Mouse (Mus musculus) liver, adult 2 months (tissue): ENCODE measurements around the gene Sort1. TPM values are rescaled to one million over a fixed set of nuclear protein-coding genes. Genes with fewer than 3 reads are reported as not detected.

ENCODE experiments used
- DNase-seq: peaks from one replicate; pipeline ENCODE4 v3.0.0-alpha.2; 2011; ENCODE audit warnings: low read depth, low spot score; ENCODE audit errors: extremely low read depth
- H3K27ac ChIP-seq: fragments of 200-500 bp; replicated peaks from 2 replicates; pipeline ENCODE4 v1.5.1; 2012; ENCODE audit warnings: low read depth, mild to moderate bottlenecking, control low read depth, inconsistent platforms, low read length; ENCODE audit not compliant: insufficient read depth
- H3K27me3 ChIP-seq: fragments of 200-500 bp; 2 replicates; pipeline ENCODE4 v1.6.1; 2012; ENCODE audit warnings: mild to moderate bottlenecking, moderate library complexity, low read length, inconsistent platforms; ENCODE audit not compliant: control insufficient read depth, insufficient read depth
- H3K36me3 ChIP-seq: fragments of 200-500 bp; 2 replicates; pipeline ENCODE4 v1.6.1; 2012; ENCODE audit warnings: low read length, inconsistent platforms; ENCODE audit not compliant: control insufficient read depth, insufficient read depth
- H3K4me1 ChIP-seq: fragments of 200-500 bp; 2 replicates; pipeline ENCODE4 v1.6.1; 2011; ENCODE audit warnings: low read length; ENCODE audit not compliant: control insufficient read depth, insufficient read depth
- H3K4me3 ChIP-seq: fragments of 200-500 bp; 2 replicates; pipeline ENCODE4 v1.5.1; 2011; ENCODE audit warnings: low read depth, mild to moderate bottlenecking, control low read depth, low read length, moderate library complexity; ENCODE audit not compliant: insufficient read depth
- H3K79me2 ChIP-seq: fragments of 200-500 bp; 2 replicates; pipeline ENCODE4 v1.6.1; 2012; ENCODE audit warnings: inconsistent platforms, mild to moderate bottlenecking, low read length, moderate library complexity; ENCODE audit not compliant: control insufficient read depth, insufficient read depth
- H3K9ac ChIP-seq: fragments of 200-500 bp; 2 replicates; pipeline ENCODE4 v1.6.1; 2012; ENCODE audit warnings: low read depth, mild to moderate bottlenecking, control low read depth, inconsistent platforms, low read length
- CTCF ChIP-seq: fragments of 200-500 bp; IDR thresholded peaks from 2 replicates; pipeline ENCODE4 v1.5.1; 2011; ENCODE audit warnings: low read depth, low read length, control low read depth
- POLR2A ChIP-seq: fragments of 200-500 bp; IDR thresholded peaks from 2 replicates; pipeline ENCODE4 v1.6.1; 2011; ENCODE audit warnings: low read length, control low read depth; ENCODE audit not compliant: insufficient read depth; ENCODE audit errors: extremely low read depth
- WGBS: fragments of 180-500 bp; shearing (Covaris S2); methylation state at CpG from one replicate; pipeline ENCODE4 v1.1.7; 2018; 5-methylcytosine and 5-hydroxymethylcytosine counted together
- polyA plus RNA-seq: library from polyadenylated mRNA; depleted of rRNA; stranded (reverse); fragments of >200 nt; gene quantifications from 2 replicates; pipeline ENCODE4 v1.2.3, GENCODE M21; 2012
- total RNA-seq: library from RNA; depleted of rRNA; stranded (reverse); fragments of >200 nt; gene quantifications from 2 replicates; pipeline ENCODE4 v1.2.3, GENCODE M21; 2014

Sort1 gene
- total and polyA plus RNA-seq, 2 experiments = 6.5 to 8.3 TPM

DNA sequence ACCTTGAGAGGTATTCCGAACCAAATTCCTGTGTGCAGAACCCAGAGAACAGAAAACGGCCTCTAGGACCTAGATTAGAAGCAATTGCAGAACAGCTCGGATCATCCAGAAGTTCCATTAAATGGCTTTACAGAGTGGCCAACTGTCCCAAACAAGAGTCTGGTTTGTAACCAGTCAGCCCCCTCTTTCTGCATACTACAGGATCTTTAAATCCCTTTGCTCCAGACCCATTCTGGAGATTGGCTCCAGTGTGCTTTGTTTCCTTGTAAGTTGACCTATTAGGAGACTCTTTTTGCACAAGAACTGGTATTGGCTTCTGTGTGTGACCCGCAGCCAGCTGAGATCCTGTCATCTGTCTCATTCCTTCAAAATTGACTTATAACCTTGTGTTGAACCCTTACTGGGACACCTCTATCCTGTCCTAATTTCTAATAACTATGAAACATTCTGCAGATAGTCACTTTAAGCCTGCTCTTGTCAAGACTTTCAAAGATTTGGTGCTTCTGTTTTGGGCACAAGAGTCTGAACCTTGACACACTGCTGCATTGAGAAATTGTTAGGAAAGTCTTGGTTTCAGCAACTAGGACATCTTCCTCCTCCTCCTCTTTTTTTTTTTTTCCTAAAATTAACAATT, 1.3 kb downstream of the Sort1 start:
- no peak overlapping the region for H3K4me3 ChIP-seq
- TF ChIP-seq POLR2A = no peak
- TF ChIP-seq CTCF = no peak
- no peak overlapping the region for H3K9ac ChIP-seq
- H3K4me1 ChIP-seq = peaks cover 21% of the 10 kb centered on the region
- no peak for DNase-seq
- WGBS = 27% methylated on average over 4 of the region's 4 CpGs
- no peak overlapping the region for H3K27ac ChIP-seq
- H3K36me3 ChIP-seq = no peaks in the 10 kb centered on the region
- peaks cover 8% of the 10 kb centered on the region; the same call in 1 of the 2 replicates for H3K79me2 ChIP-seq
- H3K27me3 ChIP-seq = no peaks in the 10 kb centered on the region

DNA sequence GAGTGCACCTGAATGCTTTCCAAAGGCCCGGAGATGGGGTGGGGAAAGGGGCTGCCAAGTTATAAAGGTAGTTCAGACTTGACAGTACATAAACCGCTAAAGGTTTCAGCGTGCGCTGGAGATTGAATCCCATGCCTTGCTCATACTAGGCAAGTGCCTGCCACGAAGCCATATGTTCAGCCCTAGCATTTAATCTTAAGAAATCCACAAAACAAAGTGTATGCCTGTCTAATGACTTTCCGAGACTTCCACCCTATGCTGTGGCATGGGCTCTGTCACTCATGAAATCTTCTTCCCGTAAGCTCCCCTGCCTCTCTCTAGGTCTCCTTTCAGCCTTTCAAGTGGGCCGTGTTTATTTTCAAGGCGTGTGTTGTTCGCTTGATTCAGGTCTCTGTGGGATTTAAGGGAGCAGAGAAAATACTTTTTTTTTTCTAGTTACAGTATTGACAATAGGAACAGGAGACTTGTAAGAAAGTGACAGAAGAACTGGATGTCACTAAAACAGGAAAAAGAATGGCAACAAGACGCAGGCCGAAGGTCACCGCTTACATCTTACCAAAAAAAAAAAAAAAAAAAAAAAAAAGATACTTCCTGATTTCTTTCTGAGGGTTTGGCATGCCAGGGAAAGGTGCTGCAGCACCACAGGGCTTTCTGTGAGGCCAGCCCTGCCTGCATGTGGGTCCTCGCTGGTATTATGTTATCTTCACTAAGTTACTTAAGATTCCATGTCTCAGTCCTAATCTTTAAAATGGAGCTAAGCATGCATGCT, 3.0 kb downstream of the Sort1 start:
- Histone ChIP-seq H3K36me3 (no peaks in the 10 kb centered on the region), H3K27ac (peak overlapping the region; percentile 18), H3K4me3 (no peak overlapping the region), H3K4me1 (peaks cover 21% of the 10 kb centered on the region), H3K27me3 (no peaks in the 10 kb centered on the region), H3K9ac (no peak overlapping the region), H3K79me2 (peaks cover 16% of the 10 kb centered on the region; the same call in 1 of the 2 replicates)
- 59% methylated on average over 14 of the region's 14 CpGs for WGBS
- TF ChIP-seq CTCF = no peak
- TF ChIP-seq POLR2A = no peak
- DNase-seq = no peak

- DNase-seq = peak; percentile 83
- H3K27me3 ChIP-seq = no peaks in the 10 kb centered on the region
- no peaks in the 10 kb centered on the region for H3K36me3 ChIP-seq
- 47% methylated on average over 17 of the region's 17 CpGs for WGBS
- H3K4me1 ChIP-seq = peaks cover 21% of the 10 kb centered on the region
- TF ChIP-seq POLR2A (no peak), CTCF (0 out of 2 replicates have a peak, but pooled peaks have one; percentile 6)
- H3K9ac ChIP-seq = no peak overlapping the region
- H3K27ac ChIP-seq = peak overlapping the region; percentile 74
- H3K79me2 ChIP-seq = peaks cover 19% of the 10 kb centered on the region; the same call in 1 of the 2 replicates
- H3K4me3 ChIP-seq = no peak overlapping the region
These were observed 4.2 kb downstream of the Sort1 start for GRCm38 (mm10) chr3:108287811-108288805.

GRCm38 (mm10) chr3:108289311-108290130, 5.6 kb downstream of the Sort1 start:
- Histone ChIP-seq H3K36me3 (no peaks in the 10 kb centered on the region), H3K79me2 (peaks cover 17% of the 10 kb centered on the region; the same call in 1 of the 2 replicates), H3K4me1 (peaks cover 21% of the 10 kb centered on the region), H3K27me3 (no peaks in the 10 kb centered on the region), H3K9ac (no peak overlapping the region), H3K27ac (peak overlapping the region; percentile 45; the same call in 1 of the 2 replicates), H3K4me3 (no peak overlapping the region)
- 30% methylated on average over 13 of the region's 13 CpGs for WGBS
- TF ChIP-seq POLR2A = no peak
- no peak for TF ChIP-seq CTCF
- peak; percentile 80 for DNase-seq
